Mouse (Mus musculus): ENCODE measurements at regions not wholly inside any gene's neighbourhood (a gene's known extent, or its start where the extent isn't known, plus 50 kb on each side); places are given as distances from the start of the nearest gene placed in this dataset.
A peak's percentile ranks its signal among the peaks of the same experiment; 100 is the strongest.

DNA sequence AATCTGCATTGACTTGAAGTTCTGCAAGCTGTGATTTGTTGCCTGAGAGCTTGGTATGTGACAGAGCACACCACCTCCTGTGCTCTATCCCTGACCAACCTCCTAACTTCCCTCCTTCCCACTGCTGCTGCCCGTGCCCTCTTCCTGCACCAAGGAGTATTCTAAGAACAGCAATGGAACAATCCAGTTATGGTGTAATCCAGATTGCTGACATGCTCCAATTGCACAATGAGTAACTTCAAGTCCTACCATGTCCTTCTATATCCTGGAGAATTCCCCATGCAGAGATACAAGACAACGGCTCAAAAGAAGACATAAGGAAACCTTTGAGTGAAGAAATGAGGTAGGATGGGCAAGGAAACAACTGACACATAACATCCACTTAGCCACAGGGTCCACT, 235.5 kb downstream of the Rfpl4b start:
- Histone ChIP-seq H3K27ac (ENCODE audit: low read length) (no peak overlapping the region), H3K9ac (ENCODE audit: low read length) (no peak overlapping the region), H3K4me1 (ENCODE audit: control insufficient read depth, insufficient read depth, low read length) (no peaks in the 10 kb centered on the region), H3K36me3 (ENCODE audit: control insufficient read depth, insufficient read depth) (no peaks in the 10 kb centered on the region), H3K4me3 (ENCODE audit: low read length) (no peak overlapping the region), H3K9me3 (replicated peaks; ENCODE audit: control insufficient read depth, low read length) (no peaks in the 10 kb centered on the region), H3K27me3 (ENCODE audit: control insufficient read depth, insufficient read depth, low read length) (no peaks in the 10 kb centered on the region), H3K4me2 (ENCODE audit: low read depth, low read length) (no peak overlapping the region)
- WGBS: 77% methylated on average over 2 of the region's 2 CpGs
- ATAC-seq (replicated peaks; ENCODE audit: extremely low read depth, insufficient read depth, low FRiP score): no peak

DNA sequence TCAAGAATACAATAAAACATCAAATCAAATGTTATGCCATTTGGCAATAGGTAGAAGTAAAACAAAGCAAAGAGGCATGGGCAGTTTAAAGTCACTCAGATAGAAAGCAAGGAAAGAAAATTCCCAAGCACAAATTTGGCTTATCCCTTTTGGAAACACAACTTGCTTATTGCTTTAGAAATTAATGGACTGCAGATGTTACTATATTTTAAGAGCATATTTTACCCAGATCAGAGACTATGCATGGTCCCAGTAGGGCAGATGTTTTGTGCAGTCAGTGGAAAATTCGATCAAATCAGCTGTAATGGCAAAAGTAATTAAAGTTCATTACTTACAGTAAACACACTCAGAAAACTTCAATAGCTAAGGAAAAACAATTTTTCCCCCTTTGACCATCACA, 245.9 kb downstream of the Rfpl4b start:
- WGBS: 74% methylated on average over 1 of the region's 1 CpGs
- Histone ChIP-seq H3K9me3 (replicated peaks; ENCODE audit: control insufficient read depth, low read length) (no peaks in the 10 kb centered on the region), H3K4me3 (ENCODE audit: low read length) (no peak overlapping the region), H3K27ac (ENCODE audit: low read length) (no peak overlapping the region), H3K4me2 (ENCODE audit: low read depth, low read length) (no peak overlapping the region), H3K27me3 (ENCODE audit: control insufficient read depth, insufficient read depth, low read length) (no peaks in the 10 kb centered on the region), H3K36me3 (ENCODE audit: control insufficient read depth, insufficient read depth) (no peaks in the 10 kb centered on the region), H3K4me1 (ENCODE audit: control insufficient read depth, insufficient read depth, low read length) (no peaks in the 10 kb centered on the region), H3K9ac (ENCODE audit: low read length) (no peak overlapping the region)
- no peak for ATAC-seq (replicated peaks; ENCODE audit: extremely low read depth, insufficient read depth, low FRiP score)

- Histone ChIP-seq H3K36me3 (ENCODE audit: control insufficient read depth, insufficient read depth) (no peaks in the 10 kb centered on the region), H3K4me3 (ENCODE audit: low read length) (no peak overlapping the region), H3K27me3 (ENCODE audit: control insufficient read depth, insufficient read depth, low read length) (no peaks in the 10 kb centered on the region), H3K4me2 (ENCODE audit: low read depth, low read length) (no peak overlapping the region), H3K4me1 (ENCODE audit: control insufficient read depth, insufficient read depth, low read length) (no peaks in the 10 kb centered on the region), H3K9ac (ENCODE audit: low read length) (no peak overlapping the region), H3K27ac (ENCODE audit: low read length) (no peak overlapping the region), H3K9me3 (replicated peaks; ENCODE audit: control insufficient read depth, low read length) (no peaks in the 10 kb centered on the region)
- WGBS: 77% methylated on average over 1 of the region's 1 CpGs
- no peak for ATAC-seq (replicated peaks; ENCODE audit: extremely low read depth, insufficient read depth, low FRiP score)
Measured at GRCm38 (mm10) chr10:38573728-38574127, 247.9 kb downstream of the Rfpl4b start.

DNA sequence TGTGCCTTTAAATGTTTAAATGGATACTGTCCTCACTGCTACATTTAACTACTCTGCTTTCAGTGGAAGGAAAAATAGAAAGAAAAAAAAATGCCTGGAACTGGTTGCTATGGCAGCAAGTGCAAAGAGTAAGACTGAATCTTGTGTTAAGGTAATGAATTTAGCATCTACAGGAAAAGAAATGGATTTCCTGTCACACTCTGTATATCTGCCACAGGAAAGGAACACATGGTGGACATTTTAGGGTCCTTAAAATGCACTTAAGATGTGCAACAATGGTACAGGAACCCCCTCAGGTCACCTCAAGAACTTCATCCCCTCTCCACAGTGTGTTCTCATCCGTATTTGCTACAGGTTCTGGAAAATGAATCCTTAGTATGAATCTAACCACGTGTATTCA, 248.4 kb downstream of the Rfpl4b start:
- Histone ChIP-seq H3K27ac (ENCODE audit: low read length) (no peak overlapping the region), H3K4me2 (ENCODE audit: low read depth, low read length) (no peak overlapping the region), H3K4me1 (ENCODE audit: control insufficient read depth, insufficient read depth, low read length) (no peaks in the 10 kb centered on the region), H3K36me3 (ENCODE audit: control insufficient read depth, insufficient read depth) (no peaks in the 10 kb centered on the region), H3K9me3 (replicated peaks; ENCODE audit: control insufficient read depth, low read length) (no peaks in the 10 kb centered on the region), H3K27me3 (ENCODE audit: control insufficient read depth, insufficient read depth, low read length) (no peaks in the 10 kb centered on the region), H3K4me3 (ENCODE audit: low read length) (no peak overlapping the region), H3K9ac (ENCODE audit: low read length) (no peak overlapping the region)
- WGBS: 63% methylated on average over 2 of the region's 2 CpGs
- ATAC-seq (replicated peaks; ENCODE audit: extremely low read depth, insufficient read depth, low FRiP score): no peak

- H3K4me1 ChIP-seq (ENCODE audit: control insufficient read depth, insufficient read depth, low read length): no peaks in the 10 kb centered on the region
- no peaks in the 10 kb centered on the region for H3K9me3 ChIP-seq (replicated peaks; ENCODE audit: control insufficient read depth, low read length)
- WGBS: 90% methylated on average over 1 of the region's 1 CpGs
- no peak overlapping the region for H3K9ac ChIP-seq (ENCODE audit: low read length)
- H3K27me3 ChIP-seq (ENCODE audit: control insufficient read depth, insufficient read depth, low read length): no peaks in the 10 kb centered on the region
- H3K27ac ChIP-seq (ENCODE audit: low read length): no peak overlapping the region
- no peak for ATAC-seq (replicated peaks; ENCODE audit: extremely low read depth, insufficient read depth, low FRiP score)
- H3K4me2 ChIP-seq (ENCODE audit: low read depth, low read length): no peak overlapping the region
- H3K36me3 ChIP-seq (ENCODE audit: control insufficient read depth, insufficient read depth): no peaks in the 10 kb centered on the region
- H3K4me3 ChIP-seq (ENCODE audit: low read length): no peak overlapping the region
Measured at GRCm38 (mm10) chr10:38567270-38567669, 254.3 kb downstream of the Rfpl4b start.

- Histone ChIP-seq H3K36me3 (ENCODE audit: control insufficient read depth, insufficient read depth) (no peaks in the 10 kb centered on the region), H3K4me2 (ENCODE audit: low read depth, low read length) (no peak overlapping the region), H3K4me1 (ENCODE audit: control insufficient read depth, insufficient read depth, low read length) (no peaks in the 10 kb centered on the region), H3K9ac (ENCODE audit: low read length) (no peak overlapping the region), H3K4me3 (ENCODE audit: low read length) (no peak overlapping the region), H3K27ac (ENCODE audit: low read length) (no peak overlapping the region), H3K27me3 (ENCODE audit: control insufficient read depth, insufficient read depth, low read length) (no peaks in the 10 kb centered on the region), H3K9me3 (replicated peaks; ENCODE audit: control insufficient read depth, low read length) (no peaks in the 10 kb centered on the region)
- 23% methylated on average over 1 of the region's 1 CpGs for WGBS
- no peak for ATAC-seq (replicated peaks; ENCODE audit: extremely low read depth, insufficient read depth, low FRiP score)
Measured at GRCm38 (mm10) chr10:38566361-38566760, 255.2 kb downstream of the Rfpl4b start.

- 67% methylated on average over 5 of the region's 5 CpGs for WGBS
- no peaks in the 10 kb centered on the region for H3K36me3 ChIP-seq (ENCODE audit: control insufficient read depth, insufficient read depth)
- no peaks in the 10 kb centered on the region for H3K4me1 ChIP-seq (ENCODE audit: control insufficient read depth, insufficient read depth, low read length)
- no peaks in the 10 kb centered on the region for H3K27me3 ChIP-seq (ENCODE audit: control insufficient read depth, insufficient read depth, low read length)
- no peak overlapping the region for H3K27ac ChIP-seq (ENCODE audit: low read length)
- ATAC-seq (replicated peaks; ENCODE audit: extremely low read depth, insufficient read depth, low FRiP score): no peak
- no peaks in the 10 kb centered on the region for H3K9me3 ChIP-seq (replicated peaks; ENCODE audit: control insufficient read depth, low read length)
- H3K4me2 ChIP-seq (ENCODE audit: low read depth, low read length): no peak overlapping the region
- H3K9ac ChIP-seq (ENCODE audit: low read length): no peak overlapping the region
- no peak overlapping the region for H3K4me3 ChIP-seq (ENCODE audit: low read length)
Measured at GRCm38 (mm10) chr10:38555040-38555439, 266.5 kb downstream of the Rfpl4b start.

GRCm38 (mm10) chr10:38553688-38554680, 267.6 kb downstream of the Rfpl4b start:
- peak overlapping the region; percentile 56 for H3K27ac ChIP-seq (ENCODE audit: low read length)

GRCm38 (mm10) chr10:38553326-38553687, 268.3 kb downstream of the Rfpl4b start:
- H3K4me1 ChIP-seq (ENCODE audit: control insufficient read depth, insufficient read depth, low read length): no peaks in the 10 kb centered on the region
- H3K36me3 ChIP-seq (ENCODE audit: control insufficient read depth, insufficient read depth): no peaks in the 10 kb centered on the region
- ATAC-seq (replicated peaks; ENCODE audit: extremely low read depth, insufficient read depth, low FRiP score): no peak
- H3K4me2 ChIP-seq (ENCODE audit: low read depth, low read length): peak overlapping the region; percentile 71
- H3K4me3 ChIP-seq (ENCODE audit: low read length): no peak overlapping the region
- no peak overlapping the region for H3K27ac ChIP-seq (ENCODE audit: low read length)
- no peaks in the 10 kb centered on the region for H3K27me3 ChIP-seq (ENCODE audit: control insufficient read depth, insufficient read depth, low read length)
- H3K9me3 ChIP-seq (replicated peaks; ENCODE audit: control insufficient read depth, low read length): no peaks in the 10 kb centered on the region
- no peak overlapping the region for H3K9ac ChIP-seq (ENCODE audit: low read length)

More at GRCm38 (mm10) chr10:38553688-38554680, 267.6 kb downstream of the Rfpl4b start:
- 17% methylated on average over 18 of the region's 18 CpGs for WGBS
- H3K4me1 ChIP-seq (ENCODE audit: control insufficient read depth, insufficient read depth, low read length): no peaks in the 10 kb centered on the region
- H3K4me2 ChIP-seq (ENCODE audit: low read depth, low read length): peak overlapping the region; percentile 71
- no peaks in the 10 kb centered on the region for H3K9me3 ChIP-seq (replicated peaks; ENCODE audit: control insufficient read depth, low read length)
- H3K36me3 ChIP-seq (ENCODE audit: control insufficient read depth, insufficient read depth): no peaks in the 10 kb centered on the region
- ATAC-seq (replicated peaks; ENCODE audit: extremely low read depth, insufficient read depth, low FRiP score): peak; percentile 28; the same call in 1 of the 2 replicates
- H3K4me3 ChIP-seq (ENCODE audit: low read length): peak overlapping the region; percentile 51
- peak overlapping the region; percentile 65 for H3K9ac ChIP-seq (ENCODE audit: low read length)
- H3K27me3 ChIP-seq (ENCODE audit: control insufficient read depth, insufficient read depth, low read length): no peaks in the 10 kb centered on the region

All from heart, embryonic 16.5 days (tissue).